Mouse (Mus musculus) thymus, postnatal 36 days (tissue): ENCODE data around the gene Slxl1.
"Not testable (repeated sequence)": the region's sequence is repeated elsewhere in the genome, so short reads cannot be mapped to it uniquely, and the experiment has no call there.

Experiments
- DNase-seq, 2 experiments: peaks; one replicate each; pipeline ENCODE4 v3.0.0; 2022; ENCODE audit warnings: mixed read lengths in 2 of 2

Slxl1 gene

GRCm38 (mm10) chrX:55226576-55226975 is at the start of gene Slxl1:
Gene Slxl1 (plus strand): TSS chrX:55226876.
- not testable (repeated sequence) for DNase-seq
